26 mouse cellular contexts compared by ENCODE assay signal in genomic region chr5:105081900-105082299, GRCm38 (mm10). TPM values are rescaled to one million over a fixed set of nuclear protein-coding genes. Genes with fewer than 3 reads are reported as not detected.
"Had no signal": no experiment of that assay in that cellular context is flagged by ENCODE, and none has a peak within 500 bp of the region (broad histone marks: within the 10 kb centered on the region; RNA-seq: fewer than 3 reads in every experiment).

No protein-coding gene starts in this region.

- H3K27me3 ChIP-seq: heart, embryonic 12.5 days; hindbrain, embryonic 13.5 days; hindbrain, embryonic 15.5 days; kidney, embryonic 15.5 days; limb, embryonic 13.5 days had no signal

- H3K36me3 ChIP-seq: heart, embryonic 10.5 days; hindbrain, embryonic 13.5 days; hindbrain, embryonic 15.5 days; kidney, embryonic 15.5 days; limb, embryonic 13.5 days had no signal

- H3K4me1 ChIP-seq: heart, embryonic 10.5 days; heart, embryonic 12.5 days; hindbrain, embryonic 13.5 days; hindbrain, embryonic 15.5 days; kidney, embryonic 15.5 days; limb, embryonic 13.5 days had no signal

- DNase-seq: gastrocnemius, adult 2 months; gastrocnemius, postnatal 10 days; gastrocnemius, postnatal 25 days; heart, adult 18-20 months; heart, postnatal 10 days; heart, postnatal 4 days; kidney, adult 11 months; kidney, adult 2 months; kidney, adult 9 months; kidney, postnatal 14 days; kidney, postnatal 36 days; layer of hippocampus, adult 9-11 months; layer of hippocampus, postnatal 36 days; left cerebral cortex, postnatal 4 days had no signal

- ATAC-seq: hindbrain, postnatal 0 days; intestine, embryonic 16.5 days had no signal

- H3K27ac ChIP-seq: gastrocnemius, adult 2 months; heart, embryonic 10.5 days; hindbrain, embryonic 13.5 days; hindbrain, embryonic 15.5 days; hindbrain, postnatal 0 days; kidney, embryonic 15.5 days; kidney, postnatal 0 days; limb, embryonic 13.5 days had no signal

- H3K4me3 ChIP-seq: gastrocnemius, adult 2 months; heart, embryonic 10.5 days; heart, embryonic 12.5 days; hindbrain, embryonic 13.5 days; hindbrain, embryonic 15.5 days; kidney, embryonic 15.5 days; limb, embryonic 13.5 days had no signal

RNA-seq across cellular contexts. Expression of gene Gbp8, which starts 57.4 kb away (rescaled TPM):
- total RNA-seq: gastrocnemius, adult 2 months; granulocyte monocyte progenitor cell, adult 5-6 weeks; layer of hippocampus, postnatal 36 days; left cerebral cortex, postnatal 25 days had no signal
- polyA plus RNA-seq: limb, embryonic 11.5 days had no signal

RNA-seq across cellular contexts. Expression of gene Gbp4, which starts 57.5 kb away (rescaled TPM):
- total RNA-seq: granulocyte monocyte progenitor cell, adult 5-6 weeks had no signal
